Mouse (Mus musculus): ENCODE measurements around the gene Hamp2.

The Hamp2 gene

GRCm38 (mm10) chr7:30892515-30892914, 32.0 kb downstream of the Hamp2 start:
- DNase-seq (ENCODE audit: low read depth, low spot score): no peak

DNA sequence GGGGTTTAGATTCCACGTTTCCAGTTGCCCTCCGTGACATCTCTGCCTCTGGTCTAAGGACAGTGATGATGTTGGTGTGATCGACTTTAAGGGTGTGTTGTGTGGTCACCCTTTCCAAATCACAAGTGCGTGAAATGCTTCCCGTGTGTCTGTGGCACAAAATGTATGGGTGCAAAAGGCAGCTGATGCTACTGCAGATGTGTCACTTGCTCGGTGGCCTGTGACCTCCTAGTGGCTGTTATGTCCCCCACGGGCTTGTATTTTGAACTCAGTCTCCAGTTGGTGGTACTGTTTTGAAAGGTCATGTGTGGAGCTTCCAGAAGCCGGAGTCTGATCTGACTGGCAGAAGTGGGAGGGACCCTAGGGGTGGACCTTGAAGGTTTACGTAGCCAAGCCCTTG, 32.7 kb downstream of the Hamp2 start:
- no peak for DNase-seq (ENCODE audit: low read depth, low spot score)

GRCm38 (mm10) chr7:30890681-30891080, 33.8 kb downstream of the Hamp2 start:
- DNase-seq (ENCODE audit: low read depth, low spot score): no peak

GRCm38 (mm10) chr7:30888786-30889185, 35.7 kb downstream of the Hamp2 start:
- no peak for DNase-seq (ENCODE audit: low read depth, low spot score)

GRCm38 (mm10) chr7:30887568-30888188, 36.8 kb downstream of the Hamp2 start:
- no peak for DNase-seq (ENCODE audit: low read depth, low spot score)

- no peak for DNase-seq (ENCODE audit: low read depth, low spot score)
Measured at GRCm38 (mm10) chr7:30886852-30887251, 37.6 kb downstream of the Hamp2 start.

GRCm38 (mm10) chr7:30884047-30884446, 40.4 kb downstream of the Hamp2 start:
- DNase-seq (ENCODE audit: low read depth, low spot score): no peak

DNA sequence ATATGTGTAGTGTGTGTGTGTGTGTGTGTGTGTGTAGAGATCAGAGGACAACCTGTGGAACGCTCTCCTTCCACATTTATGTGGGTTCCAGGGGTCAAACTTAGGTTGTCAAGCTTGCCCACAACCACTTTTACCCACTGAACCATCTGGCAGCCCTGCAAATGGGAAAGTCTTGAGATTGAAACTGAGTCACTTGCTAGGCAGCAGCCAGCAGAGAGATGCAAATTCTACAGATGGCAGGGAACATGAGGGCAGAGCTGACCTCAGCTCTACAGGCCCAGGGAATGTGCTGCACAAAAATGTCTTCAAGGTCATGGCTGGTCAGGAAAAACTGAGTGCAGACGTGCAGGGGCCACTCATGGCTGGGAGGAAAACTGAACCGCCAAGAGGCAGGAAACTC, 43.1 kb downstream of the Hamp2 start:
- no peak for DNase-seq (ENCODE audit: low read depth, low spot score)

- DNase-seq (ENCODE audit: low read depth, low spot score): no peak
Measured at GRCm38 (mm10) chr7:30880176-30880575, 44.3 kb downstream of the Hamp2 start, which contains the start of gene Cd22. Gene Cd22 (minus strand): TSS chr7:30880342.

DNA sequence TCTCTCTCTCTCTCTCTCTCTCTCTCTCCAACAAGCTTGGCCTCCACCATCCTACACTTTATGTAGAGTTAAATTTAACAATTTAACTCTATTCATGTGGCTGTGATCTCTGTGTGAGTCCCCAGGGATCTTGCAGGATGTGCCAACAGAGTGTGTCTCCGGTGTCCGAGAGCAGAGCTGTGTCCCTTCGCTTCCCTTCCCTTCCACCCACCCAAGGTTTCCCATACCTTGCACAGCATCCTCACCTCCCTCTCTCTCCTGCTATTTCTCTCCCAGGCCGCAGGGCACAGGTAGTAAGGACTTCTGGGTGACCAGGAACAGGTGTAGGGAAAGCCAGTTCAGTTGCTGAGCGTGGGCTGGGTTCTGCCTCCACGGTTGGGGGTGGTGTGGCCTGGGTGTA, 45.5 kb downstream of the Hamp2 start:
- DNase-seq (ENCODE audit: low read depth, low spot score): no peak

- DNase-seq (ENCODE audit: low read depth, low spot score): no peak
Measured at GRCm38 (mm10) chr7:30873083-30873482, 51.4 kb downstream of the Hamp2 start.
